Mouse (Mus musculus) heart, postnatal 0 days (tissue): ENCODE results near the gene Pbrm1. TPM values are rescaled to one million over a fixed set of nuclear protein-coding genes. Genes with fewer than 3 reads are reported as not detected.
A peak's percentile ranks its signal among the peaks of the same experiment; 100 is the strongest.

ENCODE experiments used
- ATAC-seq: fragments of 200-750 bp; cut with Nextera tagmentation; 2 replicates; pipeline ENCODE4 v1.8.0; 2017; ENCODE audit warnings: low read depth, moderate number of reproducible peaks, moderate library complexity; ENCODE audit not compliant: insufficient read depth
- DNase-seq: peaks from one replicate; pipeline ENCODE4 v3.0.0-alpha.2; 2016; ENCODE audit warnings: low spot score
- H3K27ac ChIP-seq: fragments of 300-500 bp; sonication (generic); 2 replicates; pipeline ENCODE4 v1.5.1; 2014; ENCODE audit warnings: low read depth, mild to moderate bottlenecking
- H3K27me3 ChIP-seq: fragments of 300-500 bp; sonication (generic); 2 replicates; pipeline ENCODE4 v1.6.1; 2014; ENCODE audit warnings: low read length, mixed read lengths; ENCODE audit not compliant: control insufficient read depth, insufficient read depth
- H3K36me3 ChIP-seq: fragments of 300-500 bp; sonication (generic); replicated peaks from 2 replicates; pipeline ENCODE4 v1.6.1; 2014; ENCODE audit warnings: low read length, mixed read lengths; ENCODE audit not compliant: control insufficient read depth, insufficient read depth
- H3K4me1 ChIP-seq: fragments of 300-500 bp; sonication (generic); 2 replicates; pipeline ENCODE4 v1.6.1; 2014; ENCODE audit warnings: antibody characterized with exemption; ENCODE audit not compliant: control insufficient read depth, insufficient read depth
- H3K4me2 ChIP-seq: fragments of 300-500 bp; sonication (generic); 2 replicates; pipeline ENCODE4 v1.6.1; 2014; ENCODE audit warnings: low read depth, mild to moderate bottlenecking, low read length, moderate library complexity
- H3K4me3 ChIP-seq: fragments of 300-500 bp; sonication (generic); 2 replicates; pipeline ENCODE4 v1.5.1; 2014; ENCODE audit warnings: low read depth, low read length
- H3K9ac ChIP-seq: fragments of 300-500 bp; sonication (generic); replicated peaks from 2 replicates; pipeline ENCODE4 v1.6.1; 2014; ENCODE audit warnings: low read depth, low read length, mixed read lengths
- H3K9me3 ChIP-seq: fragments of 300-500 bp; sonication (generic); replicated peaks from 2 replicates; pipeline ENCODE4 v1.6.1; 2016; ENCODE audit warnings: low read length; ENCODE audit not compliant: control insufficient read depth
- CTCF ChIP-seq: IDR thresholded peaks from 2 replicates; pipeline ENCODE4 v1.5.1; 2016; ENCODE audit warnings: antibody characterized with exemption, control low read depth, low read depth
- EP300 ChIP-seq: IDR thresholded peaks from 2 replicates; pipeline ENCODE4 v1.6.1; 2016; ENCODE audit warnings: antibody characterized with exemption, low read depth
- WGBS: fragments of 180-500 bp; shearing (Covaris S2); extraction: QIAGEN DNeasy Blood & Tissue Kit; methylation state at CpG from one replicate; pipeline ENCODE4 v1.1.7; 2014; 5-methylcytosine and 5-hydroxymethylcytosine counted together
- polyA plus RNA-seq: library from polyadenylated mRNA; unstranded; fragments of >200 nt; fragmentation: Nextera tagmentation; extraction: Ambion mirVana; gene quantifications from 2 replicates; pipeline ENCODE4 v1.2.1, GENCODE M21; 2015
- total RNA-seq: library from RNA; depleted of rRNA; stranded (reverse); fragments of >200 nt; gene quantifications from 2 replicates; pipeline ENCODE4 v1.2.3, GENCODE M21; 2014; ENCODE audit warnings: low replicate concordance; rRNA removed

Pbrm1 gene
- total RNA-seq (31.9 and 65.0 TPM in 2 replicates), polyA plus RNA-seq (63.2 and 66.5 TPM in 2 replicates)

DNA sequence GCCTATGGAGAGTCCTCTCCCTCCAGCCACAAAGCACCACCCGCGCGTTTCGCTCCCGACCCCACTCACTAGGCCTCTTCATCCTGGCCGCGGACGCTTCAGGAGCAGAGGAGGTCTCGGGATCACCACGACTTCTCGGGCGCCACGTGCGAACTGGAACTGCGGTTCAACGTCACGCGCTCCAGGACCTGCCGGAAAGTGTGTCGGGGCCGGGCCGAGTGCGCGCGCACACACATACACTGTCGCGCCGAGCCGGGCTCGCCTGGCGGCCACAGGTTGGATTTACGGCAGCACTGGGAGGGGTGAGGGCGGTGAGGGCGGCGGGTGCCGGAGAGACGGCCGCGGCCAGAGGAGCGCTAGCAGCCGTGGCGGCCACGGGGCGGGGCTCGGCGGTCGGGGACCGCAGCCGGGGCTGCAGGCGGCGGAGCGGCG is at the start of gene Pbrm1, which contains the start of gene Gnl3:
Gene Pbrm1 (plus strand): TSS at position 279 of the 432 bp plus-strand sequence.
Gene Gnl3 (minus strand): TSS at position 293 of the 432 bp plus-strand sequence.
- ATAC-seq = peak; percentile 90
- H3K36me3 ChIP-seq = peaks cover 42% of the 10 kb centered on the region

DNA sequence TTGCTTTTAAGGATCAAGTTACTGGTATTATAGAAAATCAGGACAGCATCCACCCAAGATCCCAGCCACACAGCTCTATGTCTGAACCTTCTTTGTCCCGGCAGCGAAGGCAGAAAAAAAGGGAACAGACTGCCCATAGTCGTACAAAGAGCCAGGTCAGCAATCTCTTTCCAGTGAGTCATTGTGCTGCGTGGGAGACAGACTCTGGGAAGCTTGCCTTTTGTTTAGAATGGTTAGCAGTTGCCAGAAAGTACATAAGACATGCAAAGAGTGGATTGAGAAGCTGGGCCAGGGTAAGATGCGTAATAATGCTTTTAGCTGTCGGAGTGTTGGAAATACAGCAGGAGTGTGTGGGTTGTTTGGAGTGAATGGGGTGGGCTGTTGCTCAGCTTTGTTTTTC is 44.7 kb upstream of the Pbrm1 start:
- no peaks in the 10 kb centered on the region for H3K27me3 ChIP-seq
- 0 out of 2 replicates have a peak, but pooled peaks cover 5% of the 10 kb centered on the region for H3K36me3 ChIP-seq
- WGBS = 59% methylated on average over 6 of the region's 6 CpGs
- no peaks in the 10 kb centered on the region for H3K9me3 ChIP-seq
- no peak overlapping the region for H3K27ac ChIP-seq
- no peaks in the 10 kb centered on the region for H3K4me1 ChIP-seq
- DNase-seq (peak; percentile 71), ATAC-seq (no peak)
- H3K4me2 ChIP-seq = no peak overlapping the region
- TF ChIP-seq EP300 = no peak
- no peak for TF ChIP-seq CTCF
- no peak overlapping the region for H3K9ac ChIP-seq
- no peak overlapping the region for H3K4me3 ChIP-seq

More for the DNA sequence above, at the start of gene Pbrm1, which contains the start of gene Gnl3:
- Histone ChIP-seq H3K4me3 (peak within 1 kb of the TSS; percentile 76), H3K9ac (peak within 1 kb of the TSS; percentile 96), H3K4me2 (peak within 1 kb of the TSS; percentile 91), H3K27ac (peak within 1 kb of the TSS; percentile 99), H3K4me1 (peaks cover 19% of the 10 kb centered on the region), H3K9me3 (no peaks in the 10 kb centered on the region), H3K27me3 (no peaks in the 10 kb centered on the region)
- WGBS = 0% methylated on average over 40 of the region's 53 CpGs
- peak; percentile 96 for DNase-seq
- TF ChIP-seq EP300 (no peak), CTCF (peak; percentile 24; the same call in 1 of the 2 replicates)

DNA sequence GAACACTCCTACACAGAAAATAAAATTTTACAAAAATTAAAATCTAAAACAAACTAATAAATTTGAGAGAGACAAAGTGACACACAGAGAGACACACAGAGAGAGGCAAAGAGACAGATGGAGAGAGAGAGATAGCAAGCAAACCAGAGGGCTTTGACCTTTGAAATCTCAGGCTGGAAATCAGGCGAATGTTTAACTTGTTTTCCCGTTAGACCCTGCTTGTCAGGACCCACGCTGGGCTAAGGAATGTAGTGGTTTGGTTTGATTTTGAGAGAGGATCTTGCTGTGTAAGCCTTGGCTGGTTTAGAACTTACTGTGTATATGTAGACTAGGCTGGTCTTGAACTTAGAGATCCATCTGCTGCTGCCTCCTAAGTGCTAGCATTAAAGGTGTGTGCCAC is 42.7 kb upstream of the Pbrm1 start:
- WGBS = 77% methylated on average over 3 of the region's 3 CpGs
- no peak overlapping the region for H3K27ac ChIP-seq
- no peak overlapping the region for H3K4me3 ChIP-seq
- H3K9me3 ChIP-seq = no peaks in the 10 kb centered on the region
- H3K4me1 ChIP-seq = no peaks in the 10 kb centered on the region
- TF ChIP-seq EP300 (no peak), CTCF (no peak)
- ATAC-seq = no peak
- no peaks in the 10 kb centered on the region for H3K27me3 ChIP-seq
- no peak overlapping the region for H3K9ac ChIP-seq
- H3K4me2 ChIP-seq = no peak overlapping the region
- no peak for DNase-seq
- peaks cover 8% of the 10 kb centered on the region; the same call in 1 of the 2 replicates for H3K36me3 ChIP-seq

DNA sequence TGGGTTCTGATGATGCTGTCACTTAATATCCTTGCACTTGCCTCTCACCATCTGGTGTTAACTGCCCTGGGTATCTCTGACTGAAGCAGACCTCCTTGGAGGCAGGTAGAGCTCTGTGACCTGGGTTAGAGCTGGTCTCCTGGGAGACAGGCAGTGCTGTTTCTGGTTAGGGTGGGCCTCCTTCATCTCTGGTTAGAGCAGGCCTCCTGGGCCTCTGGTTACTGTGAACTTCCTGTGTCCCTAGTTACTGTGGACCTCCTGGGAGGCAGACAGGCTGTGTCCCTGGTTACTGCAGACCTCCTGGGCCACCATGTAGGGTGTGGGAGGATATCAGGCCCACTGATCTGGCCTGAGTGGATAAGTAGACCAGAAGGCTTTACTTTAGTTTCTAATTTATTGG is 22.5 kb upstream of the Pbrm1 start:
- Histone ChIP-seq H3K27me3 (no peaks in the 10 kb centered on the region), H3K27ac (no peak overlapping the region), H3K36me3 (peaks cover 9% of the 10 kb centered on the region), H3K4me2 (no peak overlapping the region), H3K4me1 (peaks cover 7% of the 10 kb centered on the region), H3K9me3 (no peaks in the 10 kb centered on the region), H3K9ac (no peak overlapping the region), H3K4me3 (no peak overlapping the region)
- TF ChIP-seq CTCF (no peak), EP300 (no peak)
- DNase-seq (no peak), ATAC-seq (no peak)

DNA sequence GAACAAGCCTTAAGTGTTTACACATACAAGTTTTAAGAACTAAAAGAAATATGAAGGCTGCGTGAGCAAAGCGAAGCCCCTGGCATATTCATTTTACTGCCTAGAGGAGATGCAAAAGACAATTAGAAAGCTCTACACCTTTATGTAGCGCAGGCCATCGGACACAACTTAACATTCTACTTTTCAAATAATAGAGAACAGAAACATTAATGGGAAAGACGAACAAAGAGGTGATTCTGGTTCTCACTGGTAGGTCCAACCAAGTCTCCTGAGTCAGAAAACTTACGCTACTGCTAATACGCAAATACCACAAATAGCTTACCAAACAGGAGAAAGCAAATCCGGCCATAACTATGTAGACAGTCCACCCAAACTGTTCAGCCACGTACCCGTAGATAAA is 18.6 kb upstream of the Pbrm1 start:
- H3K9ac ChIP-seq = peak overlapping the region; percentile 74
- ATAC-seq (no peak), DNase-seq (no peak)
- H3K4me1 ChIP-seq = peaks cover 10% of the 10 kb centered on the region
- H3K36me3 ChIP-seq = peaks cover 13% of the 10 kb centered on the region
- 56% methylated on average over 10 of the region's 10 CpGs for WGBS
- TF ChIP-seq CTCF = no peak
- H3K9me3 ChIP-seq = no peaks in the 10 kb centered on the region
- H3K4me2 ChIP-seq = peak overlapping the region; percentile 74
- peak overlapping the region; percentile 86; the same call in 1 of the 2 replicates for H3K27ac ChIP-seq
- no peaks in the 10 kb centered on the region for H3K27me3 ChIP-seq
- H3K4me3 ChIP-seq = peak overlapping the region; percentile 97

DNA sequence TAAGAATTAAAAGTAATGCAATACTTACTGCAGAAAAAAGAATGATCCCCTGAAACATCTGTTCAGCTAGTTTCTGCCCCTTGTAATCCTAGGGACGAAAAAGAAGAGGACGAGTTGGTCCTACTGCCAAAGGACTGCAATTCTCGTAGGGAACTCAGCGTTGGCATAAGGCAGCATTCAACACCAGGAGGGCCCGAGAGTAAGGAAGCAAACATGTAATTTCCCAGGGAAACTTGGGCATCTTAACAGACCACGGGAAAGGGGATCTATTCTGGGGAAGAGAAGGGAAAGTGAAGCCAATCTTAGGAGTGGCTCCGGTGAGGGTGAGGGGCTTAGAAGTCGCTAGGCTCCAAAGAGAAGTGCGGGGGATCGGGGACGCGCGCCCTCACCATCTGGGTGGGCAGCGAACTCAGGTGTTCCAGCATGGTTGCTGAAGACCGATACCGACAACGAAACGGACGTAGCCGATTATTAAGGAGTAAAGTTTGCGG is 18.1 kb upstream of the Pbrm1 start:
- H3K9me3 ChIP-seq = no peaks in the 10 kb centered on the region
- ATAC-seq = 0 out of 2 replicates have a peak, but pooled peaks have one; percentile 2
- peak overlapping the region; percentile 97 for H3K4me3 ChIP-seq
- no peaks in the 10 kb centered on the region for H3K27me3 ChIP-seq
- peak overlapping the region; percentile 86 for H3K27ac ChIP-seq
- H3K4me2 ChIP-seq = peak overlapping the region; percentile 74
- H3K9ac ChIP-seq = peak overlapping the region; percentile 74
- peaks cover 10% of the 10 kb centered on the region for H3K4me1 ChIP-seq
- under 1% methylated on average over 21 of the region's 21 CpGs for WGBS
- peak; percentile 23 for DNase-seq
- peaks cover 13% of the 10 kb centered on the region for H3K36me3 ChIP-seq
- TF ChIP-seq CTCF (no peak), EP300 (no peak)
